Mouse (Mus musculus) CH12.LX (cell line): ENCODE data around the gene Vdac1. TPM values are rescaled to one million over a fixed set of nuclear protein-coding genes. Genes with fewer than 3 reads are reported as not detected.

Experiments
- DNase-seq: peaks from one replicate; pipeline ENCODE4 v3.0.0-alpha.2; 2013; ENCODE audit errors: extremely low read depth
- H3K27ac ChIP-seq: 2 replicates; pipeline ENCODE4 v1.5.1; 2012; ENCODE audit warnings: low read depth, mild to moderate bottlenecking, control low read depth, moderate library complexity; ENCODE audit not compliant: insufficient read depth
- H3K27me3 ChIP-seq: replicated peaks from 2 replicates; pipeline ENCODE3; 2012; ENCODE audit warnings: inconsistent platforms
- H3K36me3 ChIP-seq, 2 experiments: replicated peaks in 1 of 2; 2 replicates each; pipeline versions ENCODE3 to v1.6.1; 2012; ENCODE audit warnings: inconsistent platforms in 1 of 2, low read length in 1 of 2, mild to moderate bottlenecking in 1 of 2, mixed read lengths in 1 of 2, moderate library complexity in 1 of 2; ENCODE audit not compliant: control insufficient read depth in 1 of 2, insufficient read depth in 1 of 2
- H3K4me1 ChIP-seq, 2 experiments: 2 replicates each; pipeline ENCODE4 v1.6.1; 2012; ENCODE audit warnings: inconsistent platforms in 1 of 2, moderate library complexity in 1 of 2; ENCODE audit not compliant: insufficient read depth in 2 of 2, control insufficient read depth in 1 of 2
- H3K4me2 ChIP-seq: 2 replicates; pipeline ENCODE4 v1.6.1; 2012; ENCODE audit warnings: low read depth, mild to moderate bottlenecking, control low read depth; ENCODE audit not compliant: poor library complexity, insufficient read depth, severe bottlenecking
- H3K4me3 ChIP-seq, 3 experiments: fragments of 150-350 bp in 1 of 3; sonication (generic) in 1 of 3; replicated peaks in 1 of 3; 2 replicates each; pipeline versions ENCODE3 to v1.5.1; 2011 to 2012; ENCODE audit warnings: low read depth in 2 of 3, low read length in 2 of 3, mild to moderate bottlenecking in 2 of 3, moderate library complexity in 2 of 3, control low read depth in 1 of 3, improper control_type of control experiment in 1 of 3, inconsistent platforms in 1 of 3, mixed read lengths in 1 of 3; ENCODE audit not compliant: poor library complexity in 1 of 3
- H3K79me2 ChIP-seq: replicated peaks from 2 replicates; pipeline ENCODE4 v1.6.1; 2012; ENCODE audit warnings: mild to moderate bottlenecking, moderate library complexity; ENCODE audit not compliant: control insufficient read depth, poor library complexity, insufficient read depth, severe bottlenecking; ENCODE audit errors: extremely low read depth
- H3K9ac ChIP-seq: 2 replicates; pipeline ENCODE4 v1.6.1; 2012; ENCODE audit warnings: low read depth, mild to moderate bottlenecking, control low read depth, moderate library complexity; ENCODE audit not compliant: insufficient read depth
- H3K9me3 ChIP-seq: replicated peaks from 2 replicates; pipeline ENCODE3; 2012; ENCODE audit warnings: low read length, inconsistent platforms, mixed read lengths
- E2F4 ChIP-seq: IDR thresholded peaks from 2 replicates; pipeline ENCODE4 v1.6.1; 2011; ENCODE audit warnings: low read depth, low read length, improper control_type of control experiment; ENCODE audit not compliant: insufficient replicate concordance
- ELF1 ChIP-seq: IDR thresholded peaks from 2 replicates; pipeline ENCODE4 v1.6.1; 2014; ENCODE audit warnings: low read depth, mild to moderate bottlenecking, inconsistent platforms, low read length, improper control_type of control experiment
- JUN ChIP-seq: IDR thresholded peaks from 2 replicates; pipeline ENCODE4 v1.6.1; 2011; ENCODE audit warnings: low read depth, mild to moderate bottlenecking, low read length, improper control_type of control experiment, moderate library complexity; ENCODE audit not compliant: insufficient read depth
- JUND ChIP-seq: conservative IDR thresholded peaks from 2 replicates; pipeline ENCODE4 v1.6.1; 2011; ENCODE audit warnings: low read depth, low read length, improper control_type of control experiment
- KAT2A ChIP-seq: IDR thresholded peaks from 2 replicates; pipeline ENCODE4 v1.6.1; 2012; ENCODE audit warnings: low read length, improper control_type of control experiment, inconsistent platforms; ENCODE audit not compliant: insufficient replicate concordance
- MAX ChIP-seq: IDR thresholded peaks from 2 replicates; pipeline ENCODE4 v1.6.1; 2011; ENCODE audit warnings: low read length, improper control_type of control experiment
- MEF2A ChIP-seq: IDR thresholded peaks from 2 replicates; pipeline ENCODE4 v1.6.1; 2014; ENCODE audit warnings: low read depth, mild to moderate bottlenecking, inconsistent platforms, low read length, improper control_type of control experiment, borderline replicate concordance
- MYC ChIP-seq: IDR thresholded peaks from 2 replicates; pipeline ENCODE4 v1.6.1; 2011; ENCODE audit warnings: low read depth, mild to moderate bottlenecking, improper control_type of control experiment, low read length
- RAD21 ChIP-seq: IDR thresholded peaks from 2 replicates; pipeline ENCODE4 v1.6.1; 2011; ENCODE audit warnings: low read depth, mild to moderate bottlenecking, low read length, improper control_type of control experiment, moderate library complexity
- SMC3 ChIP-seq: IDR thresholded peaks from 2 replicates; pipeline ENCODE4 v1.6.1; 2011; ENCODE audit warnings: low read depth, low read length, improper control_type of control experiment
- TBP ChIP-seq: conservative IDR thresholded peaks from 2 replicates; pipeline ENCODE4 v1.6.1; 2011; ENCODE audit warnings: low read depth, low read length, improper control_type of control experiment
- TCF12 ChIP-seq: IDR thresholded peaks from 2 replicates; pipeline ENCODE4 v1.6.1; 2014; ENCODE audit warnings: low read depth, mild to moderate bottlenecking, inconsistent platforms, low read length, improper control_type of control experiment
- USF1 ChIP-seq: IDR thresholded peaks from 2 replicates; pipeline ENCODE4 v1.6.1; 2014; ENCODE audit warnings: low read depth, mild to moderate bottlenecking, inconsistent platforms, low read length, improper control_type of control experiment
- USF2 ChIP-seq: conservative IDR thresholded peaks from 2 replicates; pipeline ENCODE4 v1.6.1; 2011; ENCODE audit warnings: low read depth, low read length, improper control_type of control experiment
- ZMIZ1 ChIP-seq: IDR thresholded peaks from 2 replicates; pipeline ENCODE4 v1.6.1; 2012; ENCODE audit warnings: low read depth, mild to moderate bottlenecking, inconsistent platforms, low read length, improper control_type of control experiment
- ZNF384 ChIP-seq: IDR thresholded peaks from 2 replicates; pipeline ENCODE4 v1.6.1; 2012; ENCODE audit warnings: low read depth, low read length, improper control_type of control experiment, inconsistent platforms
- dilution Hi-C: fragments of 300-500 bp; cut with MboI; formaldehyde crosslinking; loops from 2 replicates; pipeline ENCODE4 v1.14.3; 2020; ENCODE audit warnings: low sequenced_read_pairs; ENCODE audit not compliant: extremely low pct_unique_long_range_greater_than_20kb, extremely low pct_ligation_motif_present
- in situ Hi-C: fragments of 300-500 bp; cut with MboI; formaldehyde crosslinking; loops from 3 replicates; pipeline ENCODE4 v1.14.3; 2019; ENCODE audit warnings: low sequenced_read_pairs, low pct_ligation_motif_present, low pct_unique_long_range_greater_than_20kb, mixed read lengths
- polyA plus RNA-seq: library from polyadenylated mRNA; unstranded; fragments of >175 nt; gene quantifications from 2 replicates; pipeline ENCODE4 v1.2.1, GENCODE M21; 2012; ENCODE audit warnings: low read depth; ENCODE audit not compliant: insufficient read length
- total RNA-seq, 2 experiments: library from RNA; depleted of rRNA; stranded (reverse); fragments of 300-350 nt in 1 of 2; fragments of >200 nt in 1 of 2; gene quantifications; 2 replicates each; pipeline ENCODE4 v1.2.3; 2012 to 2014

Gene Vdac1
- total and polyA plus RNA-seq, 3 experiments = 204 to 315 (median 289) TPM

GRCm38 (mm10) chr11:52350924-52351323 lies 9.7 kb upstream of the Vdac1 start (continued):
- TF ChIP-seq ELF1 = no peak
- TF ChIP-seq SMC3 = peak; percentile 39
- TF ChIP-seq MAX = no peak
- TF ChIP-seq KAT2A = no peak
- TF ChIP-seq E2F4 = no peak
- TF ChIP-seq MEF2A = no peak
- TF ChIP-seq TBP = no peak

DNA sequence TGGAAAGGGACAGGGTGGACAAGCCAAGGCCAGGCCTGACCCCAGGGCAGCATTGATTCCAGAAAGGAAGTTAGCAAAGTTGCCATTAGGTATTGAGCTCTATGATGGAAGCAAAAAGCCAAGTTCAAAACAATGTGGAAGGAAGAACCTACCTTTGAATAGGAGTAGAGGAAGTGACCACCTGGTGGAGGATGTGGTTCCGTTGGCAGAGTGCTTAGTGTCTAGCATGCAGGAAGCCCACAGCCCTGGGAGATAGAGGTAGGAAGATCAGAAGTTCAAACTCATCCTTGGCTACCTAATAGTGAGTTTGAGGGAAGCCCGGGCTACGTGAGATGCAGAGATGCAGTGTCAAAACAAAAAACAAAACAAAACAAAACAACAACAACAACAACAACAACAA lies 8.4 kb upstream of the Vdac1 start:
- Histone ChIP-seq H3K4me1 (peaks cover 3 to 10% of the 10 kb centered on the region in 2 experiments; a peak in 3 of 4 replicates), H3K4me2 (no peak overlapping the region), H3K36me3 (no peaks in the 10 kb centered on the region), H3K27ac (no peak overlapping the region), H3K4me3 (no peak overlapping the region), H3K79me2 (no peaks in the 10 kb centered on the region), H3K9ac (no peak overlapping the region), H3K9me3 (peaks cover 6% of the 10 kb centered on the region), H3K27me3 (peaks cover 3% of the 10 kb centered on the region)
- dilution Hi-C loops (no loop called here), in situ Hi-C loops (no loop called here)
- TF ChIP-seq JUND (no peak), USF1 (no peak), JUN (no peak), ZNF384 (no peak), TCF12 (no peak), SMC3 (no peak), ZMIZ1 (no peak)
- no peak for DNase-seq

DNA sequence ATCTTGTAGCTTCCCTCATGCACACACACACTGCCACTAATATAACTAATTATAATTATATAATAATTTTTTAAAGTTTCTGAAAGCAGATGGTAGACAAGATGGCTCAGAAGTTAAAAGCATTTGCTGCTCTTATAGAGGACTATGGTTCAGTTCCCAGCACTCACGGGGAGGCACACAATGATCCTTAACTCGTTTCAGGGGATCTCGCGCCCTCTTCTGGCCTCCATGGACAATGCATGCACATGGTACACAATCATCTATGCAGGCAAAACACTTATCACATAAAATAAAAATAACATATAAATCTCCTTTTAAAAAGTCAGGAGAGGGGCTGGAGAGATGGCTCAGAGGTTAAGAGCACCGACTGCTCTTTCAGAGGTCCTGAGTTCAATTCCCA lies 6.0 kb upstream of the Vdac1 start:
- H3K79me2 ChIP-seq = no peaks in the 10 kb centered on the region
- H3K4me2 ChIP-seq = no peak overlapping the region
- H3K9ac ChIP-seq = no peak overlapping the region
- DNase-seq = no peak
- dilution Hi-C loops (no loop called here), in situ Hi-C loops (no loop called here)
- H3K4me3 ChIP-seq = no peak overlapping the region
- H3K27me3 ChIP-seq = no peaks in the 10 kb centered on the region
- peaks cover 6% of the 10 kb centered on the region for H3K9me3 ChIP-seq
- TF ChIP-seq JUN (no peak), RAD21 (no peak), MYC (no peak), USF2 (no peak), USF1 (no peak), E2F4 (no peak)
- H3K36me3 ChIP-seq = no peaks in the 10 kb centered on the region
- no peak overlapping the region for H3K27ac ChIP-seq
- peaks cover 3 to 12% of the 10 kb centered on the region in 2 experiments; a peak in 3 of 4 replicates for H3K4me1 ChIP-seq
